Mouse (Mus musculus) embryo, embryonic 10.5 days (tissue): ENCODE measurements around the gene Rps16.

ENCODE experiments used
- DNase-seq: peaks from one replicate; pipeline ENCODE4 v3.0.0-alpha.2; 2015; ENCODE audit warnings: low spot score

Gene Rps16

GRCm38 (mm10) chr7:28392429-28393271 is 42.2 kb downstream of the Rps16 start, which contains the start of the genes Med29 and Paf1:
TSS of gene Med29 (minus strand) at chr7:28392708.
TSS of gene Paf1 (plus strand) at chr7:28392951.
- peak; percentile 99 for DNase-seq

- no peak for DNase-seq
These were observed 43.0 kb downstream of the Rps16 start for GRCm38 (mm10) chr7:28393272-28393951.

- DNase-seq, result no peak
These were observed 45.0 kb downstream of the Rps16 start for GRCm38 (mm10) chr7:28395425-28395824.

DNA sequence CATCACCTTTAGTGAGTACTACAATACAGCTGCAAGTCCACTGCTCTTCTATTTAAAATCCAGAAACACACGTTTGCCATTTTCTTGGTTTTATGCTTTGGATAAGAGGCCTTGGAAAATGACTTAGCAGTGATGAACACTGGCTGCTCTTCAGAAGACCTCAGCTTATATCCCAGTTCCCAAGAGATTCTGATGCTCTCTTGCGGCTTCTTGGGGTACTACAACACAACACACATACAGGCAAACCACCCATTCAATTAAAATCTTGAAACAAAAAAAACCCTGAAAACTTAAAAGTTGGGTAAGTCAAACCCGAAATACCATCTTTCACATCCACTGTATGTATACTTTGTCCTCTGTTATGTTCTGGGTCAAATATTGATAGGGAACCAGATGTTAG is 47.5 kb downstream of the Rps16 start:
- peak; percentile 63 for DNase-seq

DNA sequence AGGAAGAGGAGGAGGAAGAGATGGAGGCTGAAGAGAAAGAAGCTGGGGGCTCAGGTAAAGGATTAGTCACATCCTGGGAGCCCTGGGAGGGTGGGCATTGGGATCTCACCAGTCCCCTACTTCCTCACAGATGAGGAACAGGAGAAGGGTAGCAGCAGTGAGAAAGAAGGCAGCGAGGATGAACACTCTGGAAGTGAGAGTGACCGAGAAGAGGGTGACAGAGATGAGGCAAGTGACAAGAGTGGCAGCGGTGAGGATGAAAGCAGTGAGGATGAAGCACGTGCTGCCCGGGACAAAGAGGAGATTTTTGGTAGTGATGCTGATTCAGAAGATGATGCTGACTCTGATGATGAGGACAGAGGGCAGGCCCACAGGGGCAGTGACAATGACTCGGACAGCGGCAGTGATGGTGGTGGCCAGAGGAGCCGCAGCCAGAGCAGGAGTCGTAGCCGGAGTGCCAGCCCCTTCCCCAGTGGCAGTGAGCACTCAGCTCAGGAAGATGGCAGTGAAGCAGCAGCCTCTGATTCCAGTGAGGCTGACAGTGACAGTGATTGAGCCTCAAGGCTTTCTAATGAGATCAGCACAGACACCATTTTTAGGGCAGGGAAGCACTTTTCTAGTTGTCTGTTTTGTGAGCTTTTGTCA is 48.4 kb downstream of the Rps16 start:
- no peak for DNase-seq

DNA sequence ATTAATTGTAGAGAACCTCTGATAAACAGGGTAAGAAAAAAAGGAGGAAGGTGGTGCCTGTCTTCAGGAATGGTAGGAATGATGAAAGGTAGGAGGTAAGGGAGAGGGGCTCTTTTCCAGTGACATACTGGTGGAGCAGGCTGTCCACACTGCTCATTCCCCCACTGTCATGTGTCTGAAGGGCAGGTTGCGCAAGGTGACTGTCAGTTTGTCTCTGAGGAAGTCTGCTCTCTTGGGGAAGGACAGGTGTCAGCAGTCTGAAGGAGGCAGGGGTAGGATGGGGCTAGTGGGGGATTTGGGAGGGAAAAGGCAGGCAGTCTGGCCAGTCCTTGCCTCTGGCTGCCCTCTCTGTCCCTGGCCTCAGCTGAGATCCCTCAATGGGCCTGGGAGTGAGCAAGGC is 50.6 kb downstream of the Rps16 start:
- no peak for DNase-seq

DNA sequence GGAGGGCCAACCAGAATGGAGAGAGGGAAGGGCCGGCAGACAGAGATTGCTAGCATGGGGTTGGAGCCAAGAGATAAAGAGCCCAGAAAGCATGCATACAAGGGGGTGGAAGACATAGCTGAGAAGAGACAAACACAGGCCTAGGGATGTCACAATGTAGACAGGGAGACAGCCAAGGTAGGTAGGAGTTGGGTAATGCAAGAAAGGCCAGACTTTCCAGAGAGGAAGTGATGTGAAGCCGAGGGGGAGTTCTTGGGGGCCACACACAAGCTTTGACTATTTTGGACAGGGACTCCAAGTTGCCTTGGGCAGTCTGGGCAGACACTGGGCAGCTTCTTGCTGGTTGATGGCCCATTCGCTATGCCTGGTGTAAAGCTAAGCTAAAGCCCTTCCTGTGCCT is 51.5 kb downstream of the Rps16 start:
- no peak for DNase-seq
